In genomic region chr2:175067681-175068261, GRCm38 (mm10) we compare ENCODE assay signal across 9 mouse cellular contexts. TPM values are rescaled to one million over a fixed set of nuclear protein-coding genes. Genes with fewer than 3 reads are reported as not detected.
DNase-seq lines count a peak whose midpoint lies in the region; TF ChIP-seq lines count a peak whose summit lies in the region.
"Not testable (repeated sequence)": the region's sequence is repeated elsewhere in the genome, so short reads cannot be mapped to it uniquely, and the experiment has no call there.
"Had no signal": no experiment of that assay in that cellular context is flagged by ENCODE, and none has a peak within 500 bp of the region (broad histone marks: within the 10 kb centered on the region; RNA-seq: fewer than 3 reads in every experiment).

Gm14393 (minus strand) TSS chr2:175067781.

- TF ChIP-seq CTCF in CH12.LX (conservative IDR thresholded peaks at IDR 0.05 in 1 of 2, IDR thresholded peaks at IDR 0.05 in 1 of 2; ENCODE audit: low read depth in 2 of 2, low read length in 2 of 2); ES-Bruce4 (IDR thresholded peaks at IDR 0.05; ENCODE audit: low read depth, low read length): not testable (repeated sequence)

- TF ChIP-seq POLR2A in CH12.LX (IDR thresholded peaks at IDR 0.05; ENCODE audit: low read depth, low read length); ES-Bruce4 (IDR thresholded peaks at IDR 0.05; ENCODE audit: insufficient read depth, low read length): not testable (repeated sequence)

- H3K4me2 ChIP-seq in CH12.LX (ENCODE audit: insufficient read depth, low read depth, poor library complexity, severe bottlenecking), result not testable (repeated sequence)

- in situ Hi-C loops in CH12.LX (cut with MboI; ENCODE audit: low pct_ligation_motif_present, low pct_unique_long_range_greater_than_20kb, low sequenced_read_pairs); ES-E14 (cut with MboI; ENCODE audit: low sequenced_read_pairs in 2 of 2, unreplicated experiment in 2 of 2): not testable (repeated sequence)

- H3K79me2 ChIP-seq in CH12.LX (replicated peaks; ENCODE audit: control insufficient read depth, extremely low read depth, insufficient read depth, poor library complexity, severe bottlenecking), result not testable (repeated sequence)

- not testable (repeated sequence) for H3K4me3 ChIP-seq in CH12.LX (replicated peaks in 1 of 3; ENCODE audit: low read depth in 2 of 3, low read length in 2 of 3, poor library complexity in 1 of 3)
- H3K4me3 ChIP-seq in ES-Bruce4 (ENCODE audit: low read depth, low read length) (peak within 1 kb of the TSS; percentile 74), ES-E14 (ENCODE audit: insufficient read depth in 1 of 2, low read depth in 1 of 2, low read length in 2 of 2, poor library complexity in 1 of 2, severe bottlenecking in 1 of 2) (peak within 1 kb of the TSS; percentile 63 to 66)

- dilution Hi-C loops in CH12.LX (cut with MboI; ENCODE audit: extremely low pct_ligation_motif_present, extremely low pct_unique_long_range_greater_than_20kb, low sequenced_read_pairs), result not testable (repeated sequence)

- not testable (repeated sequence) for TF ChIP-seq EP300 in CH12.LX (IDR thresholded peaks at IDR 0.05; ENCODE audit: low read length); ES-Bruce4 (IDR thresholded peaks at IDR 0.05; ENCODE audit: insufficient read depth, low read depth, low read length)

- not testable (repeated sequence) for H3K27ac ChIP-seq in CH12.LX (ENCODE audit: insufficient read depth, low read depth)
- peak within 1 kb of the TSS; percentile 80 for H3K27ac ChIP-seq in ES-Bruce4 (ENCODE audit: insufficient read depth, low read length)
- H3K27ac ChIP-seq in ES-E14 (ENCODE audit: insufficient read depth, low read depth, low read length, poor library complexity, severe bottlenecking), result peak within 1 kb of the TSS; percentile 90

- H3K36me3 ChIP-seq in CH12.LX (replicated peaks in 1 of 2; ENCODE audit: control insufficient read depth in 1 of 2, insufficient read depth in 1 of 2, low read length in 1 of 2); ES-Bruce4 (ENCODE audit: control insufficient read depth, insufficient read depth, low read length, poor library complexity, severe bottlenecking); ES-E14 (ENCODE audit: control insufficient read depth, insufficient read depth, low read length, poor library complexity, severe bottlenecking): not testable (repeated sequence)

- not testable (repeated sequence) for H3K27me3 ChIP-seq in CH12.LX (replicated peaks); ES-Bruce4 (ENCODE audit: control insufficient read depth, insufficient read depth, low read length, poor library complexity, severe bottlenecking)

- DNase-seq in 3134 (ENCODE audit: extremely low read depth, insufficient read length, low spot score) (peak; percentile 62), CH12.LX (ENCODE audit: extremely low read depth) (peak; percentile 0), ES-E14 (ENCODE audit: low read depth, low spot score) (peak; percentile 62), WW6 (ENCODE audit: low read depth, low spot score) (peak; percentile 36)

- not testable (repeated sequence) for H3K9me3 ChIP-seq in CH12.LX (replicated peaks; ENCODE audit: low read length); ES-Bruce4 (replicated peaks; ENCODE audit: control insufficient read depth, insufficient read depth, low read length, poor library complexity, severe bottlenecking); ES-E14 (ENCODE audit: control insufficient read depth, insufficient read depth, low read depth, low read length)

- not testable (repeated sequence) for TF ChIP-seq RAD21 in CH12.LX (IDR thresholded peaks at IDR 0.05; ENCODE audit: low read depth, low read length)

- H3K9ac ChIP-seq in CH12.LX (ENCODE audit: insufficient read depth, low read depth), result not testable (repeated sequence)
- peak within 1 kb of the TSS; percentile 79 for H3K9ac ChIP-seq in ES-Bruce4 (ENCODE audit: low read depth, poor library complexity, severe bottlenecking)
- H3K9ac ChIP-seq in ES-E14 (ENCODE audit: insufficient read depth, low read depth, low read length, poor library complexity, severe bottlenecking), result peak within 1 kb of the TSS; percentile 74

- not testable (repeated sequence) for H3K4me1 ChIP-seq in CH12.LX (ENCODE audit: control insufficient read depth in 1 of 2, insufficient read depth in 2 of 2); ES-Bruce4 (ENCODE audit: control insufficient read depth, insufficient read depth, low read length); ES-E14 (ENCODE audit: control insufficient read depth in 2 of 2, insufficient read depth in 2 of 2, low read length in 2 of 2, poor library complexity in 1 of 2)

RNA-seq across cellular contexts. Expression of gene Gm14393, which starts in this region (rescaled TPM):
- 1.6 and 2.0 TPM in 2 replicates for total RNA-seq in CH12.LX (2012; rRNA removed)
- total RNA-seq in CH12.LX (2014; rRNA removed), result 4.0 and 7.2 TPM in 2 replicates
- 2.2 and 3.2 TPM in 2 replicates for polyA plus RNA-seq in CH12.LX (2012; ENCODE audit: insufficient read length, low read depth)
- 9.0 and 11.2 TPM in 2 replicates for polyA plus RNA-seq in ES-Bruce4 (2011; ENCODE audit: insufficient read depth, insufficient read length, low read depth, missing spikeins)
- 16.6 and 17.0 TPM in 2 replicates for total RNA-seq in ES-E14 (2012; rRNA removed)
- total RNA-seq: gastrocnemius, adult 18-20 months had no signal
- polyA plus RNA-seq: activated CD4-positive, CD25-positive, alpha-beta regulatory T cell, adult 4 months; CD4-positive, CD25-positive, alpha-beta regulatory T cell, adult 4 months; forebrain, embryonic 13.5 days had no signal

Comparison
In these comparisons a context has a peak if more than half of its experiments do, and no peak if none do; other contexts are left out.
1. DNase-seq: peak in every context shown above with its lines; median percentile 62 in 3134; 62 in ES-E14; 36 in WW6; 0 in CH12.LX.